Mouse (Mus musculus) embryonic fibroblast, embryonic 13.5 days (primary cell): ENCODE data around the gene Myt1l. TPM values are rescaled to one million over a fixed set of nuclear protein-coding genes. Genes with fewer than 3 reads are reported as not detected.

Source experiments
- H3K27ac ChIP-seq: 2 replicates; pipeline ENCODE4 v1.5.1; 2012; ENCODE audit warnings: low read length, control low read depth, inconsistent platforms; ENCODE audit not compliant: insufficient read depth
- H3K4me1 ChIP-seq: 2 replicates; pipeline ENCODE4 v1.6.1; 2011; ENCODE audit warnings: low read length; ENCODE audit not compliant: control insufficient read depth, insufficient read depth
- H3K4me3 ChIP-seq: 2 replicates; pipeline ENCODE4 v1.5.1; 2011; ENCODE audit warnings: mild to moderate bottlenecking, control low read depth, low read length; ENCODE audit not compliant: insufficient read depth
- CTCF ChIP-seq: IDR thresholded peaks from 2 replicates; pipeline ENCODE4 v1.5.1; 2011; ENCODE audit warnings: mild to moderate bottlenecking, control low read depth, low read length, moderate library complexity, borderline replicate concordance; ENCODE audit not compliant: insufficient read depth
- POLR2A ChIP-seq: IDR thresholded peaks from 2 replicates; pipeline ENCODE4 v1.6.1; 2011; ENCODE audit warnings: low read depth, mild to moderate bottlenecking, control low read depth, low read length, moderate library complexity
- polyA plus RNA-seq: library from polyadenylated mRNA; stranded (reverse); fragments of >200 nt; gene quantifications from 2 replicates; pipeline ENCODE4 v1.2.4, GENCODE M21; 2011; ENCODE audit warnings: low read depth; ENCODE audit not compliant: missing spikeins, insufficient read length

The Myt1l gene
- polyA plus RNA-seq: not detected in 2 replicates

DNA sequence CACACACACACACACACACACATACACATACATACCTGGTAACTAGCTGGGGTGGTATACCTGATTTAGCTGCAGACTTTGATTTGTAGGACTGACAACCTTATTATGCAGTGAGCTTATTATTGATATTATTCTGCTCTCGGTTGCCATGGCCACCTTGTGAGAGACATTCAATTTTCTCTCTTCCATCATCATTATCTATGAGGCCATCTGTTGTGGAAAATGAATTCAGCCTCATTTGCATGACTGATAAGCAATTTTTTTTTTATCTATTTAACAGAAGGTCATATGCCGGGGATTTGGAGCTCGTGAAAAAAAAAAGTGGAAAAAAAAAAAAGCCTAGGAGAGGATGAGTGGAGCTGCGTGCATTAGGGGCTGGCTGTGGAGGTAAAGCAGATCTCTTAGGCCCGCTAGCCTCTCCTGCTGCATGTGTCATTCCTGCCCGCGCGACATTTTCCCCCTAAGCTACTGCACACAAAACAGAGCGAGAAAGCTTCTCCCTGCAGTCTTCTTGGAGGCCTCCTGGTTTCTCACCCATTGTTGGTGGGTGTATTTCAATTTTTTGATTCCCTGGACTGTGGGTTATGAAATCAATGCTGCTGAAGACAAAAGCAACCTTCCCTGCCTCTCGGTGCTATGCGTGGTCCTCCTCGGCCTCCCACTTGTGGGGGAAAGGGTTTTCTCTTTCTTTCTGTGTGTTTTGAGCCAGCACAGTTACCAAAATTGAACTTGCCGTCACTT, at the start of gene Myt1l:
Myt1l (plus strand) TSS at position 354 of the 741 bp plus-strand sequence.
- no peak for TF ChIP-seq POLR2A
- TF ChIP-seq CTCF: no peak
- Histone ChIP-seq H3K27ac (no peak within 1 kb of the TSS), H3K4me1 (no peaks in the 10 kb centered on the region), H3K4me3 (peak within 1 kb of the TSS; percentile 12)

DNA sequence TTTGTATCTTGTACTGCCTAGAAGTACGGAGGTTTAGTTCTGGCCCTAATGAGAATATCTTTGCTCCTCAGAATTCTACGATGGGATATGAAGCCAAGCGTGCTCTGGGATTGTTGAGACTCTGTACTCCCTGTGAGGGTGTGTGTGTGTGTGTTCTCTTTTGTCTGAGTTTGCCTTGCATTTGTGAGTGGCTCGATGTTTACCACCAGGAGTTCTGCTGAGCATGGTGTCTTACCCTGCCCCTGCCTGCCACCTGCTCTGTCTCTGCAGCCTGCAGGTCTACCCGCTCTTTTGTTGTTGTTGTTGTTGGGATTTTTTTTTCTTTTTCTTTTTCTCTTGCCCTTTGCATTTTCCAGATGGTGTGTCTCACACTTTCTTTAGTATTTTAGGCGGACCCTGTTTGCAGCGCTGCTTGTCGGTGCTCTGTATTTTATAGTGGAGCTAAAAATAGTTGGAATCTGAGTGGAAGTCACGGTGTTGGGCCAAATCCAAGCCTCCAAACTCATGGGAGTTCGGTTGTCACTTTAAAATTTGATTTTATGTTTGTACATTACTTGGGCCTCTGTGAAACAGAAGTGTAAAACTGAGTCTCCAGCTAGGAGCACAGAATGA, 41.7 kb upstream of the Myt1l start:
- no peak for TF ChIP-seq CTCF
- no peak for TF ChIP-seq POLR2A
- no peaks in the 10 kb centered on the region for H3K4me1 ChIP-seq
- H3K4me3 ChIP-seq: no peak overlapping the region
- H3K27ac ChIP-seq: no peak overlapping the region

DNA sequence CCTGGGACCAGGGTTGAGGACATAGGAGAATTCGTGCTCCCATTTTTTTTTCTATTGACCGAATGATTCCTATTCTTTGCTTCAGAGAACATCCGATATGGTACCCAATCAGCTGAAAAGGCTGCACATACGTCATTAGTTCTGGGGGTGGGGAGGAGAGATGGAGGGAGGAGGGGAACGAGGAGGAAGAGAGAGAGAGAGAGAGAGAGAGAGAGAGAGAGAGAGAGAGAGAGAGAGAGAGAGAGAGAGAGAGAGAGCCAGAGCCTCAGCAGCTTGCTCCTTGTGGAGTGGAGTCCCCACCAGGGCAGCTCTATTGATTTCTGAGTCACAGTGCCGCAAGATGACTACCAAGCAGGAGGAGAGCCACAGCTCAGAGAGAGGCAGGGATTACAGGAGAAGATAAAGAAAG, 1.9 kb upstream of the Myt1l start:
- no peak for TF ChIP-seq CTCF
- TF ChIP-seq POLR2A: no peak
- no peak overlapping the region for H3K4me3 ChIP-seq
- no peaks in the 10 kb centered on the region for H3K4me1 ChIP-seq
- H3K27ac ChIP-seq: no peak overlapping the region

DNA sequence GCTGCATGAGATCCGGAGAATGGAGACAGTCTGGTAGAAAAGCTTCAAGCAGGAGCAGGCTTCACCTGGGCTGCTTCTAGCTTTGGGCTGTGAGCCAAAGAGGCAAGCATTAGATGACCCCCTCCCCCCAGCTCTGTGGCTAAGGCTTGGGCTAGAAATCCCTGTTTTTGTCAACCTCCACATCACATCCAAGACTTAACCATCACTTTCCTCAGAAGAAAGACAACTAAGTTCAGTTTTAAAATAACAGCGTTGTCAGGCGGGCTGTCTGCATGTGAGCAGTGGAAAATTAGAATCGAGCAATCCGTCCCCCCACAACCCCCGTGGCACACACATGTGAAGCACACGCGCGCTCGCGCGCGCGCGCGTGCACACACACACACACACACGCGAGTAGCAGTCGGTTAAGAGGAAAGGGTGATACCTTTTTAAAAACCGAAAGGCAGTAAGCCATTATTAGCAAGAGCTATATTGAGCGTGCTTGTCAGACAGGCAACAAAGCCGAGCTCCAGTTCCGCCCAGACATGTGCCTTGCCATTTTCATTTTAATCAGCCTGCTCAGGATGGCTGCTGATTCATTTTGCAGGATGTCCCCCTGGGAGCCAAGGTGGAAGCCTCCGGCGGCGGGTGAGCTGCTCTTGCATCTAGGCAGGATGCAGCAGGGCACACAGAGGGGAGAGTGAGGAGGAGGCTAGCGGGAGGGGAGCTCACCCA, 979 bp upstream of the Myt1l start:
- TF ChIP-seq CTCF (no peak), POLR2A (no peak)
- H3K4me1 ChIP-seq: no peaks in the 10 kb centered on the region
- H3K4me3 ChIP-seq: peak overlapping the region; percentile 12
- no peak overlapping the region for H3K27ac ChIP-seq

DNA sequence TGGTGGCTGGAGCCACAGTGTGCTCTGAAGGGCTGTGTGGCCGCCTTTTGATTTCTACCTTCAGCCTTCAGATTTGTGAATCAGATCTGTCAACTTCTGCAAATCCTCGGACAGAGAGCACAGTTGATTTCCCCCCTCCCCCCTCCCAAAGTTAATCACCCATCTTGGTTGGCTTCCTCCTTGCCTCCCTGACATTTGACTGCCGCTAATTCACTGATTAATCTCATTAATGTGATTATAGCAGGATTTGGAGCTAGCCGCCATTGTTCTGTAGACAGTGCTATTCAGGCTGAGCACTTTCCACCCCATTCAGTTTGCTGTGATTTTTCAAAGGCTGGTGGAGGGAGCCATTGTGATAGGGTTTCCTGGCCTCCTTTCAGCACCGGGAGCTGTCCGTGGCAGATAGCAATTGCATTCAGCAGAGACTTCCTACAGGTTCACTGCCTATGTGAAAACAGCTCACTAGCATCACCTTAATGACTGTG, 2.1 kb downstream of the Myt1l start:
- TF ChIP-seq CTCF: no peak
- TF ChIP-seq POLR2A: no peak
- no peaks in the 10 kb centered on the region for H3K4me1 ChIP-seq

DNA sequence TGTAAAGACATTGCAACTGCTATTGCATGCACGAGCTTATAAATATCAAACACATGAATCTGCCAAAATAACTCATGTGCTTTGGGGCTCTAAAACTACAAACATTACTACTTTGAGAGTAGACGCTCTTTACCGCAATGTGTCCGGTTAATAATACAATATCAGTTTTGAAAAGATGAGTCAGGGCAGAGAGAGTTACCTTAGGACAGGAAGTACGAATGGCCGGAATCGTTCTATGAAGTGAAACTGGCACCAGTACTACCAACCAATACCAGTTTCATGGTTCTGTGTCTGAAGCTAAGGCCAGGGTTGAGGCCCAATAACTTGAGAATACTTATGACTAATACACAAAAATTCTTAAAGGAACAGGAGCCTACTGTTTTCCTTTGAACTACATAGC, 2.6 kb downstream of the Myt1l start:
- H3K4me1 ChIP-seq: no peaks in the 10 kb centered on the region
- no peak overlapping the region for H3K4me3 ChIP-seq
- TF ChIP-seq CTCF (no peak), POLR2A (no peak)
- H3K27ac ChIP-seq: no peak overlapping the region

More for the DNA sequence above, 2.1 kb downstream of the Myt1l start:
- Histone ChIP-seq H3K4me3 (no peak overlapping the region), H3K27ac (no peak overlapping the region)

DNA sequence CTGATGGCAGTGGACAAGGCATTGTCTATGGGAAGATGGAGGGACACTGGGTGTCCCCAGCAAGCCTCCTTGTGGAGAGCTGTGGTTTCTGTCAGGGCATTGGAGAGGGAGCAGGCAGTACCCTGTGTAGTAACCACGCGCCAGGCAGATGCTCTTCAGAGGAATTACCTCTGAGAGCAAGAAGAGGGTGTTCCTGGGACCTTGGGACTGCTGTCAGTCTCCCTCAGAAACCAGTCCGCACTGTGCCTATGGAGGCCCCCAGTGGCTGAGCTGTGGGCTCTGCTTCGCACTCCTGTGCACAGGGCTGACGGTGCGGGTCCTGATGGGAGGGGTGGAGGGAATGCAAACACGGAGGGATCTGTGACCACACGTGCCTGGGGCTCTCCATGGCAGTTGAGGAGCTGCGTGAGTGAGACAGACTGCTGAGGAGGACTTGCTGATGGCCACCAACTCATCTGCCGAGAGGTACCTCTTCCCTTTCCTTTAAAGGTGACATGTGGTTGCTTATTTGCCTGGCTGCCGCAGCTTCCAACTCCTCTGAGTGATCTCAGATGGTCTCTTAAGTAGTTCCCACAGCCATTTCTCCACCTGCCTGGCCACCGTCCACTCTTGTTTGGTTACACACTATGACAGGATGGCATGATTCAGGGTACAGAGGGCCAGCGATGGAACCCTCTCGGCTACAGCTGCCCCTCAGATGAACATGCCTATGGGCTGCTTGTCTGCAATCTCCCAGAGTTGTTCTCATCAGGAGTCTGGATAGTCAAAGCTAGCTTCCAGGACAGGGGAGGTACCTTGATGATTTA, 5.1 kb downstream of the Myt1l start:
- H3K4me3 ChIP-seq: no peak overlapping the region
- no peaks in the 10 kb centered on the region for H3K4me1 ChIP-seq
- no peak overlapping the region for H3K27ac ChIP-seq
- TF ChIP-seq CTCF: no peak
- TF ChIP-seq POLR2A: no peak

DNA sequence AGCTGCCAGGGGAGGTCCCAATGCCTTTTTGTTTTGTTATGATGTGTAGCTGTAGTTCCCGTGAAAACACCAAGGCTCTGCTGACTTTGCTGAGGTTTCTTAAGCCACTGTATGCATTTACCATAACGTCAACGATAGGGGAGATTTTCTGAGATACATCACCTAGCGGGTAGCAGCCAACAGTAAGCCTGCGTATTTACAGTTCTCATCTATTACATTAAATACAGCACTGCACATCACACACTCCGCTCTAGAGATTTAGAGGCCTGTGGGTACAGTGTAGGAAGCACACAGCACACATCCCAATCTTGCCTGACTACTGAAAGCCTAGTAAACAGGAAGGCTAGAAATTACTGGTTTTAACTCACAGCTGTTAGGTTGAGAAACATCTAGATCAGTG, 6.1 kb downstream of the Myt1l start:
- no peak overlapping the region for H3K4me3 ChIP-seq
- no peak overlapping the region for H3K27ac ChIP-seq
- H3K4me1 ChIP-seq: no peaks in the 10 kb centered on the region
- no peak for TF ChIP-seq CTCF
- no peak for TF ChIP-seq POLR2A

DNA sequence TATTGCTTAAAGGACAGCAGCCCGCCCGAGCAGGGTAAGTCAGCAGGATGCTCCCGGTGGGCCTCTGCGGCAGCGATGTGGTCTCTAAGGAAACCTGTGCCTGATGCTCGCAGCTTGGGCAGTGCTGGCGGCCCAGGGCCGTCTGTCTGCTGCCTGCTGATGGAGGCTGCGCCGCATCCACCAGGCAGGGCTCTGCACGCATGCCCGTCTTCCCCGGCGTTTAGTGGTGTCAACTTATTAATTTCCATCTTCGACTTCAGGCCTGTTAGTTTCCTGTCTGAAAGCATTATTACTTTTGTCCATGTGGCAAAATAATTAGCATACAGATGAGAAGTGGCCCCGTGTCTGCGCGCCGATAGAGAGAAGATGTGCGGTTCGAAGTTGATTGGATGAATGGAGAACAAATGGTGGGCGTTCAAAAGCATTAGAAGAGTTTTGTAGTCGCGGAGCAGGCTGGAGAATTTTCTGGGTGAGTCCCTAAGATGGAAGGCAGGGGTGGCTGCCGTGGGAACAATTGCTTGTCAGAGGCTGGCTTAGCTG, 6.6 kb downstream of the Myt1l start:
- TF ChIP-seq CTCF: no peak
- no peak for TF ChIP-seq POLR2A
- H3K4me1 ChIP-seq: no peaks in the 10 kb centered on the region
- H3K4me3 ChIP-seq: no peak overlapping the region
- no peak overlapping the region for H3K27ac ChIP-seq
